Mouse (Mus musculus): ENCODE results near the gene Samd15. TPM values are rescaled to one million over a fixed set of nuclear protein-coding genes. Genes with fewer than 3 reads are reported as not detected.

The Samd15 gene
- polyA plus RNA-seq (2012; rRNA removed; ENCODE audit: low replicate concordance), result not detected in 2 replicates

GRCm38 (mm10) chr12:87199206-87199972 is at the start of gene Samd15:
TSS of gene Samd15 (plus strand) at chr12:87199723.

GRCm38 (mm10) chr12:87199973-87200586 is 557 bp downstream of the Samd15 start, which contains the start of gene Tmed8:
TSS of gene Tmed8 (minus strand) at chr12:87200454.

GRCm38 (mm10) chr12:87238632-87239031 is 39.1 kb downstream of the Samd15 start, which contains the start of gene Noxred1:
TSS of gene Noxred1 (minus strand) at chr12:87238732.

Other genes starting within 250 kb of the Samd15 start
- gene Zdhhc22, start 209.3 kb upstream of the Samd15 start, polyA plus RNA-seq (2012; rRNA removed; ENCODE audit: low replicate concordance), result not detected in 2 replicates
- gene Tmem63c, start 178.4 kb upstream of the Samd15 start, polyA plus RNA-seq (2012; rRNA removed; ENCODE audit: low replicate concordance), result 0.04 and 0.14 TPM in 2 replicates
- gene Ngb, start 97.2 kb upstream of the Samd15 start, polyA plus RNA-seq (2012; rRNA removed; ENCODE audit: low replicate concordance), result 0.45 and 0.52 TPM in 2 replicates
- 350 and 667 TPM in 2 replicates for gene Gstz1, start 52.6 kb upstream of the Samd15 start, polyA plus RNA-seq (2012; rRNA removed; ENCODE audit: low replicate concordance)
- 11.8 and 20.6 TPM in 2 replicates for gene Pomt2, start 51.8 kb upstream of the Samd15 start, polyA plus RNA-seq (2012; rRNA removed; ENCODE audit: low replicate concordance)
- gene Tmed8, start 731 bp downstream of the Samd15 start, polyA plus RNA-seq (2012; rRNA removed; ENCODE audit: low replicate concordance), result 5.1 and 8.2 TPM in 2 replicates
- 0.73 and 1.2 TPM in 2 replicates for gene Noxred1, start 39.0 kb downstream of the Samd15 start, polyA plus RNA-seq (2012; rRNA removed; ENCODE audit: low replicate concordance)
- gene Vipas39, start 66.5 kb downstream of the Samd15 start, polyA plus RNA-seq (2012; rRNA removed; ENCODE audit: low replicate concordance), result 21.4 and 56.2 TPM in 2 replicates
- 34.0 and 47.0 TPM in 2 replicates for gene Ahsa1, start 66.8 kb downstream of the Samd15 start, polyA plus RNA-seq (2012; rRNA removed; ENCODE audit: low replicate concordance)
- 0.62 and 1.4 TPM in 2 replicates for gene Ism2, start 100.0 kb downstream of the Samd15 start, polyA plus RNA-seq (2012; rRNA removed; ENCODE audit: low replicate concordance)
- gene Sptlc2, start 188.6 kb downstream of the Samd15 start, polyA plus RNA-seq (2012; rRNA removed; ENCODE audit: low replicate concordance), result 6.3 and 12.0 TPM in 2 replicates
- gene Slirp, start 244.2 kb downstream of the Samd15 start, polyA plus RNA-seq (2012; rRNA removed; ENCODE audit: low replicate concordance), result 6.1 and 22.0 TPM in 2 replicates
- 16.1 and 18.7 TPM in 2 replicates for gene Alkbh1, start 244.3 kb downstream of the Samd15 start, polyA plus RNA-seq (2012; rRNA removed; ENCODE audit: low replicate concordance)

All from mammary gland, adult 2 months (tissue).